ENCODE assay signal across 10 mouse cellular contexts in the genomic region with DNA sequence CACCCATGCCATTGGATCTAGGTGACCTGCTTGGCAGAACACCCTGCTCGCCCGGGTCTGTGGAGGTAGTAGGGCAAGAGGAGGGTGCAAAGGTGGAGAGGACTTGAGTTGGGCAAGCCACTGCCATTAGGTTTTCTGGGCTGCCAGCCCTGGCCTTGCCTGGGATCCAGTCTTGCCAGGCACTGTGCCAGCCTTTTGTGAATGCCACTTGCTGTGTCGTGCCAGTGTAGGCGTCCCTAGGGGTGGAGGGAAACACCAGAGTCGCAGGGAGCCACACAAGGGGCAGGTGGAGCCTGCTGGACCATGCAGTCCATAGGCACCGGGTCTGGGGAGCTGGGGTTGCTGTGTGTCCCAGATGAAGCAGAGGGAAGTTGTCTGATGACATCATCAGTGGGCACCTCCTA. TPM values are rescaled to one million over a fixed set of nuclear protein-coding genes. Genes with fewer than 3 reads are reported as not detected.
DNase-seq lines count a peak whose midpoint lies in the region; ATAC-seq and TF ChIP-seq lines count a peak whose summit lies in the region.
"Had no signal": no experiment of that assay in that cellular context is flagged by ENCODE, and none has a peak within 500 bp of the region (broad histone marks: within the 10 kb centered on the region; RNA-seq: fewer than 3 reads in every experiment).

No protein-coding gene starts in this region.

- no peak for ATAC-seq in cerebellum, adult (ENCODE audit: insufficient number of reproducible peaks, low FRiP score, low TSS enrichment)
- 0 out of 2 replicates have a peak, but pooled peaks have one; percentile 22 for ATAC-seq in midbrain, postnatal 0 days (ENCODE audit: low FRiP score)
- ATAC-seq in midbrain, embryonic 16.5 days = no peak; the same call in 1 of the 2 replicates

- intact Hi-C loops in left cerebral cortex, adult 2 months (cut with DNase I) = no loop called here

- no peak overlapping the region for H3K4me3 ChIP-seq in midbrain, postnatal 0 days (ENCODE audit: low read depth, low read length)
- no peak overlapping the region for H3K4me3 ChIP-seq in midbrain, embryonic 16.5 days (ENCODE audit: low read depth, low read length)
- no peak overlapping the region for H3K4me3 ChIP-seq in left cerebral cortex, adult 2 months
- H3K4me3 ChIP-seq: heart, embryonic 15.5 days; midbrain, embryonic 12.5 days had no signal

- no peaks in the 10 kb centered on the region for H3K4me1 ChIP-seq in midbrain, postnatal 0 days (ENCODE audit: insufficient read depth, low read length)
- no peaks in the 10 kb centered on the region for H3K4me1 ChIP-seq in midbrain, embryonic 16.5 days (ENCODE audit: control insufficient read depth, insufficient read depth, low read length)

- H3K36me3 ChIP-seq in midbrain, postnatal 0 days (ENCODE audit: insufficient read depth, low read length) = no peaks in the 10 kb centered on the region
- H3K36me3 ChIP-seq in midbrain, embryonic 16.5 days (ENCODE audit: control insufficient read depth, insufficient read depth, low read length) = no peaks in the 10 kb centered on the region
- H3K36me3 ChIP-seq: heart, embryonic 15.5 days; midbrain, embryonic 12.5 days had no signal

- no peaks in the 10 kb centered on the region for H3K27me3 ChIP-seq in midbrain, postnatal 0 days (ENCODE audit: insufficient read depth, low read length)
- no peaks in the 10 kb centered on the region for H3K27me3 ChIP-seq in midbrain, embryonic 16.5 days (ENCODE audit: control insufficient read depth, insufficient read depth, low read depth, low read length)
- H3K27me3 ChIP-seq: heart, embryonic 15.5 days; midbrain, embryonic 12.5 days had no signal

- H3K4me2 ChIP-seq in midbrain, postnatal 0 days (ENCODE audit: low read depth, low read length, poor library complexity, severe bottlenecking) = no peak overlapping the region
- no peak overlapping the region for H3K4me2 ChIP-seq in midbrain, embryonic 16.5 days (ENCODE audit: low read length)
- H3K4me2 ChIP-seq: heart, embryonic 15.5 days; midbrain, embryonic 12.5 days had no signal

- no peak overlapping the region for H3K9ac ChIP-seq in midbrain, postnatal 0 days (replicated peaks; ENCODE audit: low read length, poor library complexity, severe bottlenecking)
- no peak overlapping the region for H3K9ac ChIP-seq in midbrain, embryonic 16.5 days (ENCODE audit: low read depth, low read length)
- H3K9ac ChIP-seq: heart, embryonic 15.5 days; midbrain, embryonic 12.5 days had no signal

- H3K27ac ChIP-seq in midbrain, postnatal 0 days (ENCODE audit: low read depth, low read length) = no peak overlapping the region
- no peak overlapping the region for H3K27ac ChIP-seq in midbrain, embryonic 16.5 days (ENCODE audit: low read length)
- H3K27ac ChIP-seq in left cerebral cortex, adult 2 months = no peak overlapping the region; the same call in 1 of the 2 replicates
- H3K27ac ChIP-seq: heart, embryonic 15.5 days; midbrain, embryonic 12.5 days had no signal

- H3K9me3 ChIP-seq in midbrain, postnatal 0 days (ENCODE audit: low read length) = no peaks in the 10 kb centered on the region
- no peaks in the 10 kb centered on the region for H3K9me3 ChIP-seq in midbrain, embryonic 16.5 days (replicated peaks; ENCODE audit: control insufficient read depth, low read length, poor library complexity, severe bottlenecking)
- H3K9me3 ChIP-seq: heart, embryonic 15.5 days; midbrain, embryonic 12.5 days had no signal

- TF ChIP-seq CTCF in midbrain, postnatal 0 days (IDR thresholded peaks at IDR 0.05) = no peak
- TF ChIP-seq CTCF in left cerebral cortex, adult 2 months (IDR thresholded peaks at IDR 0.05) = no peak

- peak; percentile 33 for DNase-seq in cerebellum, adult 11 months
- peak; percentile 51 for DNase-seq in midbrain, postnatal 0 days (ENCODE audit: low spot score)
- DNase-seq in heart, adult 9 months (ENCODE audit: low spot score in 2 of 2) = peak; percentile 70 to 71
- peak; percentile 38 to 59 for DNase-seq in left cerebral cortex, adult 2 months (ENCODE audit: extremely low spot score in 1 of 2, low spot score in 2 of 2)
- no peak for DNase-seq in natural killer cell, adult 2 months (ENCODE audit: low spot score in 2 of 2)
- DNase-seq in thymus, postnatal 25 days = no peak

- 77% methylated on average over 6 of the region's 6 CpGs for WGBS in midbrain, postnatal 0 days
- WGBS in midbrain, embryonic 16.5 days = 82% methylated on average over 6 of the region's 6 CpGs

RNA-seq across cellular contexts. Expression of gene Catip, which starts 21.5 kb away (rescaled TPM):
- 2.7 and 4.0 TPM in 2 replicates for total RNA-seq in midbrain, postnatal 0 days (2014; rRNA removed)
- polyA plus RNA-seq in midbrain, postnatal 0 days (2015; fragmentation: Nextera tagmentation; extraction: Ambion mirVana) = 1.6 and 2.4 TPM in 2 replicates
- polyA plus RNA-seq in midbrain, embryonic 16.5 days (2015; fragmentation: Nextera tagmentation; extraction: Ambion mirVana) = 2.0 and 2.5 TPM in 2 replicates
- total RNA-seq in left cerebral cortex, adult 2 months (2021) = 1 to 10 TPM in 1 of 2 experiments, under 1 TPM in 1; 0.54 to 1.9 TPM

RNA-seq across cellular contexts. Expression of gene Slc11a1, which starts 34.6 kb away (rescaled TPM):
- total RNA-seq in midbrain, postnatal 0 days (2014; rRNA removed) = 7.8 and 12.6 TPM in 2 replicates
- polyA plus RNA-seq in midbrain, postnatal 0 days (2015; fragmentation: Nextera tagmentation; extraction: Ambion mirVana) = 1.3 and 1.7 TPM in 2 replicates
- polyA plus RNA-seq in midbrain, embryonic 16.5 days (2015; fragmentation: Nextera tagmentation; extraction: Ambion mirVana) = 1.2 and 2.4 TPM in 2 replicates
- 1 to 10 TPM; 5.0 to 5.4 TPM for total RNA-seq in left cerebral cortex, adult 2 months (2021)

RNA-seq across cellular contexts. Expression of gene Tmbim1, which starts 34.9 kb away (rescaled TPM):
- total RNA-seq in midbrain, postnatal 0 days (2014; rRNA removed) = 9.8 and 20.7 TPM in 2 replicates
- polyA plus RNA-seq in midbrain, postnatal 0 days (2015; fragmentation: Nextera tagmentation; extraction: Ambion mirVana) = 9.8 and 10.5 TPM in 2 replicates
- 6.2 and 8.4 TPM in 2 replicates for polyA plus RNA-seq in midbrain, embryonic 16.5 days (2015; fragmentation: Nextera tagmentation; extraction: Ambion mirVana)
- 10 to 100 TPM; 19.4 to 22.0 TPM for total RNA-seq in left cerebral cortex, adult 2 months (2021)

RNA-seq across cellular contexts. Expression of gene Ctdsp1, which starts 50.9 kb away (rescaled TPM):
- total RNA-seq in midbrain, postnatal 0 days (2014; rRNA removed) = 23.9 and 29.3 TPM in 2 replicates
- polyA plus RNA-seq in midbrain, postnatal 0 days (2015; fragmentation: Nextera tagmentation; extraction: Ambion mirVana) = 11.7 and 12.1 TPM in 2 replicates
- polyA plus RNA-seq in midbrain, embryonic 16.5 days (2015; fragmentation: Nextera tagmentation; extraction: Ambion mirVana) = 12.5 and 13.7 TPM in 2 replicates
- 10 to 100 TPM; 21.6 to 25.6 TPM for total RNA-seq in left cerebral cortex, adult 2 months (2021)

RNA-seq across cellular contexts. Expression of gene Pnkd, which starts 55.6 kb away (rescaled TPM):
- total RNA-seq in midbrain, postnatal 0 days (2014; rRNA removed) = 101 and 116 TPM in 2 replicates
- 135 and 140 TPM in 2 replicates for polyA plus RNA-seq in midbrain, postnatal 0 days (2015; fragmentation: Nextera tagmentation; extraction: Ambion mirVana)
- polyA plus RNA-seq in midbrain, embryonic 16.5 days (2015; fragmentation: Nextera tagmentation; extraction: Ambion mirVana) = 117 and 125 TPM in 2 replicates
- total RNA-seq in left cerebral cortex, adult 2 months (2021) = 100 to 1,000 TPM; 155 to 164 TPM

Comparison
In these comparisons a context has a peak if more than half of its experiments do, and no peak if none do; other contexts are left out.
1. DNase-seq: peak in cerebellum, adult 11 months (single experiment), midbrain, postnatal 0 days (single experiment), heart, adult 9 months (2 of 2) and left cerebral cortex, adult 2 months (2 of 2); none in natural killer cell, adult 2 months (0 of 2) and thymus, postnatal 25 days (single experiment).